Mouse (Mus musculus) MEL (cell line): ENCODE measurements around the gene Dnajc2. TPM values are rescaled to one million over a fixed set of nuclear protein-coding genes. Genes with fewer than 3 reads are reported as not detected.

ENCODE experiments used
- DNase-seq: peaks from one replicate; pipeline ENCODE4 v3.0.0; 2011; ENCODE audit warnings: low read depth, low spot score
- H3K27ac ChIP-seq: 2 replicates; pipeline ENCODE4 v1.5.1; 2012; ENCODE audit warnings: low read depth, mild to moderate bottlenecking, control low read depth, low read length, moderate library complexity; ENCODE audit not compliant: control insufficient read depth
- H3K27me3 ChIP-seq, 2 experiments: fragments of 150-350 bp in 1 of 2; sonication (generic) in 1 of 2; 2 replicates each; pipeline ENCODE4 v1.6.1; 2012; ENCODE audit warnings: low read length in 2 of 2, mild to moderate bottlenecking in 2 of 2, improper control_type of control experiment in 1 of 2, moderate library complexity in 1 of 2; ENCODE audit not compliant: insufficient read depth in 2 of 2, control insufficient read depth in 1 of 2
- H3K36me3 ChIP-seq, 2 experiments: 2 replicates each; pipeline ENCODE4 v1.6.1; 2012 to 2014; ENCODE audit warnings: low read length in 2 of 2, improper control_type of control experiment in 1 of 2, inconsistent platforms in 1 of 2, mild to moderate bottlenecking in 1 of 2; ENCODE audit not compliant: insufficient read depth in 2 of 2, control insufficient read depth in 1 of 2
- H3K4me1 ChIP-seq, 2 experiments: fragments of 150-350 bp in 1 of 2; sonication (generic) in 1 of 2; 2 replicates each; pipeline ENCODE4 v1.6.1; 2012; ENCODE audit warnings: low read length in 2 of 2, improper control_type of control experiment in 1 of 2, mild to moderate bottlenecking in 1 of 2; ENCODE audit not compliant: insufficient read depth in 2 of 2, control insufficient read depth in 1 of 2
- H3K4me3 ChIP-seq, 2 experiments: fragments of 150-350 bp in 1 of 2; sonication (generic) in 1 of 2; 2 replicates each; pipeline ENCODE4 v1.5.1; 2012; ENCODE audit warnings: low read depth in 2 of 2, low read length in 2 of 2, mild to moderate bottlenecking in 2 of 2, moderate library complexity in 2 of 2, control low read depth in 1 of 2, improper control_type of control experiment in 1 of 2; ENCODE audit not compliant: control insufficient read depth in 1 of 2, insufficient read depth in 1 of 2
- H3K79me2 ChIP-seq: 2 replicates; pipeline ENCODE4 v1.6.1; 2012; ENCODE audit warnings: mild to moderate bottlenecking, low read length, moderate library complexity; ENCODE audit not compliant: control insufficient read depth, poor library complexity, insufficient read depth
- H3K9ac ChIP-seq: 2 replicates; pipeline ENCODE4 v1.6.1; 2012; ENCODE audit warnings: low read depth, mild to moderate bottlenecking, control low read depth, low read length, moderate library complexity; ENCODE audit not compliant: control insufficient read depth, poor library complexity, severe bottlenecking
- H3K9me3 ChIP-seq: fragments of 150-350 bp; sonication (generic); replicated peaks from 2 replicates; pipeline ENCODE4 v1.6.1; 2012; ENCODE audit warnings: mild to moderate bottlenecking, low read length, improper control_type of control experiment, moderate library complexity; ENCODE audit not compliant: insufficient read depth
- CHD1 ChIP-seq: IDR thresholded peaks from 2 replicates; pipeline ENCODE4 v1.6.1; 2012; ENCODE audit warnings: low read depth, mild to moderate bottlenecking, inconsistent platforms, low read length, improper control_type of control experiment
- CTCF ChIP-seq, 3 experiments: IDR thresholded peaks in 2 of 3; conservative IDR thresholded peaks in 1 of 3; 2 replicates each; pipeline ENCODE4 v1.5.1; 2011 to 2012; ENCODE audit warnings: low read length in 3 of 3, low read depth in 2 of 3, mild to moderate bottlenecking in 2 of 3, improper control_type of control experiment in 1 of 3, inconsistent platforms in 1 of 3, mixed read lengths in 1 of 3, moderate library complexity in 1 of 3; ENCODE audit not compliant: control insufficient read depth in 1 of 3, insufficient read depth in 1 of 3, poor library complexity in 1 of 3, severe bottlenecking in 1 of 3
- E2F4 ChIP-seq: IDR thresholded peaks from 2 replicates; pipeline ENCODE4 v1.6.1; 2011; ENCODE audit warnings: low read depth, low read length, improper control_type of control experiment, borderline replicate concordance
- ETS1 ChIP-seq: IDR thresholded peaks from 2 replicates; pipeline ENCODE4 v1.6.1; 2012; ENCODE audit warnings: low read depth, mild to moderate bottlenecking, inconsistent platforms, low read length, improper control_type of control experiment, moderate library complexity
- GABPA ChIP-seq: IDR thresholded peaks from 2 replicates; pipeline ENCODE4 v1.6.1; 2012; ENCODE audit warnings: low read depth, mild to moderate bottlenecking, inconsistent platforms, low read length, improper control_type of control experiment, moderate library complexity
- GATA1 ChIP-seq: IDR thresholded peaks from 2 replicates; pipeline ENCODE4 v1.6.1; 2011; ENCODE audit warnings: low read depth, low read length, improper control_type of control experiment
- HCFC1 ChIP-seq: IDR thresholded peaks from 2 replicates; pipeline ENCODE4 v1.6.1; 2012; ENCODE audit warnings: low read depth, mild to moderate bottlenecking, inconsistent platforms, low read length, improper control_type of control experiment, moderate library complexity
- MAX ChIP-seq: IDR thresholded peaks from 2 replicates; pipeline ENCODE4 v1.6.1; 2011; ENCODE audit warnings: low read length, improper control_type of control experiment
- MAZ ChIP-seq: IDR thresholded peaks from 2 replicates; pipeline ENCODE4 v1.6.1; 2012; ENCODE audit warnings: low read depth, mild to moderate bottlenecking, inconsistent platforms, low read length, improper control_type of control experiment
- MEF2A ChIP-seq: IDR thresholded peaks from 2 replicates; pipeline ENCODE4 v1.6.1; 2014; ENCODE audit warnings: low read depth, mild to moderate bottlenecking, inconsistent platforms, low read length, improper control_type of control experiment; ENCODE audit not compliant: poor library complexity, insufficient replicate concordance, severe bottlenecking; ENCODE audit errors: extremely low read depth
- MXI1 ChIP-seq: IDR thresholded peaks from 2 replicates; pipeline ENCODE4 v1.6.1; 2011; ENCODE audit warnings: mild to moderate bottlenecking, low read depth, low read length, improper control_type of control experiment
- MYB ChIP-seq: IDR thresholded peaks from 2 replicates; pipeline ENCODE4 v1.6.1; 2011; ENCODE audit warnings: mild to moderate bottlenecking, low read depth, low read length, improper control_type of control experiment
- NRF1 ChIP-seq: IDR thresholded peaks from 2 replicates; pipeline ENCODE4 v1.6.1; 2014; ENCODE audit warnings: low read depth, mild to moderate bottlenecking, inconsistent platforms, low read length, improper control_type of control experiment, moderate library complexity; ENCODE audit not compliant: poor library complexity, insufficient read depth, severe bottlenecking
- POLR2A ChIP-seq, 2 experiments: IDR thresholded peaks; 2 replicates each; pipeline ENCODE4 v1.6.1; 2011 to 2012; ENCODE audit warnings: low read length in 2 of 2, mild to moderate bottlenecking in 2 of 2, control low read depth in 1 of 2, improper control_type of control experiment in 1 of 2, low read depth in 1 of 2, moderate library complexity in 1 of 2; ENCODE audit not compliant: control insufficient read depth in 1 of 2, insufficient read depth in 1 of 2, poor library complexity in 1 of 2
- POLR2AphosphoS2 ChIP-seq: IDR thresholded peaks from 2 replicates; pipeline ENCODE4 v1.6.1; 2011; ENCODE audit warnings: low read length, improper control_type of control experiment
- POLR2AphosphoS5 ChIP-seq: IDR thresholded peaks from 2 replicates; pipeline ENCODE4 v1.6.1; 2012; ENCODE audit warnings: low read depth, borderline replicate concordance, mild to moderate bottlenecking, inconsistent platforms, low read length, moderate library complexity, mixed read lengths
- RAD21 ChIP-seq: IDR thresholded peaks from 2 replicates; pipeline ENCODE4 v1.6.1; 2011; ENCODE audit warnings: mild to moderate bottlenecking, low read depth, low read length, improper control_type of control experiment
- RCOR1 ChIP-seq: IDR thresholded peaks from 2 replicates; pipeline ENCODE4 v1.6.1; 2012; ENCODE audit warnings: low read depth, mild to moderate bottlenecking, inconsistent platforms, low read length, improper control_type of control experiment
- SIN3A ChIP-seq: IDR thresholded peaks from 2 replicates; pipeline ENCODE4 v1.6.1; 2012; ENCODE audit warnings: low read length, improper control_type of control experiment, inconsistent platforms
- TAL1 ChIP-seq: IDR thresholded peaks from 2 replicates; pipeline ENCODE4 v1.6.1; 2012; ENCODE audit warnings: mild to moderate bottlenecking, inconsistent platforms, low read length, moderate library complexity, mixed read lengths
- TBP ChIP-seq: IDR thresholded peaks from 2 replicates; pipeline ENCODE4 v1.8.0; 2011; ENCODE audit warnings: low read depth, low read length, improper control_type of control experiment
- TCF12 ChIP-seq: IDR thresholded peaks from 2 replicates; pipeline ENCODE4 v1.6.1; 2014; ENCODE audit warnings: low read depth, mild to moderate bottlenecking, inconsistent platforms, low read length, improper control_type of control experiment, moderate library complexity
- UBTF ChIP-seq: IDR thresholded peaks from 2 replicates; pipeline ENCODE4 v1.6.1; 2012; ENCODE audit warnings: low read depth, mild to moderate bottlenecking, inconsistent platforms, low read length, improper control_type of control experiment, moderate library complexity, borderline replicate concordance; ENCODE audit not compliant: insufficient read depth
- USF2 ChIP-seq, 2 experiments: IDR thresholded peaks; 2 replicates each; pipeline ENCODE4 v1.6.1; 2011 to 2012; ENCODE audit warnings: improper control_type of control experiment in 2 of 2, low read length in 2 of 2, borderline replicate concordance in 1 of 2, inconsistent platforms in 1 of 2, low read depth in 1 of 2, mild to moderate bottlenecking in 1 of 2; ENCODE audit not compliant: insufficient read depth in 1 of 2
- ZC3H11A ChIP-seq: IDR thresholded peaks from 2 replicates; pipeline ENCODE4 v1.6.1; 2012; ENCODE audit warnings: low read depth, mild to moderate bottlenecking, inconsistent platforms, low read length, improper control_type of control experiment
- ZMIZ1 ChIP-seq: IDR thresholded peaks from 2 replicates; pipeline ENCODE4 v1.6.1; 2012; ENCODE audit warnings: low read depth, mild to moderate bottlenecking, inconsistent platforms, low read length, improper control_type of control experiment, moderate library complexity
- ZNF384 ChIP-seq: IDR thresholded peaks from 2 replicates; pipeline ENCODE4 v1.6.1; 2012; ENCODE audit warnings: low read depth, mild to moderate bottlenecking, inconsistent platforms, low read length, improper control_type of control experiment
- polyA plus RNA-seq, 2 experiments: library from polyadenylated mRNA; stranded (reverse) in 1 of 2; unstranded in 1 of 2; fragments of >175 nt in 1 of 2; fragments of >200 nt in 1 of 2; gene quantifications; 2 replicates each; pipeline versions ENCODE4 v1.2.1 to v1.2.4; 2012; ENCODE audit warnings: low replicate concordance in 2 of 2, low read depth in 1 of 2; ENCODE audit not compliant: insufficient read length in 2 of 2, insufficient read depth in 1 of 2, missing spikeins in 1 of 2
- total RNA-seq: library from RNA; depleted of rRNA; stranded (reverse); fragments of 300-350 nt; gene quantifications from 2 replicates; pipeline ENCODE4 v1.2.3, GENCODE M21; 2012

The Dnajc2 gene
- total and polyA plus RNA-seq, 3 experiments: 64.7 to 211 (median 199) TPM

GRCm38 (mm10) chr5:21736956-21737585 is 48.0 kb downstream of the Dnajc2 start, which contains the start of gene Pmpcb (continued):
- TF ChIP-seq UBTF: 0 out of 2 replicates have a peak, but pooled peaks have one; percentile 46
- TF ChIP-seq RCOR1: no peak
- peak; percentile 93 for TF ChIP-seq HCFC1
- TF ChIP-seq CTCF (IDR thresholded peaks at IDR 0.05 in 2 of 3, conservative IDR thresholded peaks at IDR 0.05 in 1 of 3; ENCODE audit: control insufficient read depth in 1 of 3, insufficient read depth in 1 of 3, low read depth in 2 of 3, low read length in 3 of 3, poor library complexity in 1 of 3, severe bottlenecking in 1 of 3): peak; percentile 85 to 91 (median 86)
- TF ChIP-seq TBP: peak; percentile 78; the same call in 1 of the 2 replicates
- TF ChIP-seq POLR2AphosphoS2: no peak
- TF ChIP-seq ZNF384: no peak
- TF ChIP-seq RAD21: peak; percentile 51
- TF ChIP-seq TCF12: 0 out of 2 replicates have a peak, but pooled peaks have one; percentile 35
- TF ChIP-seq MYB: no peak
- no peak for TF ChIP-seq MAX
- TF ChIP-seq POLR2A (IDR thresholded peaks at IDR 0.05; ENCODE audit: control insufficient read depth in 1 of 2, insufficient read depth in 1 of 2, low read depth in 1 of 2, low read length in 2 of 2, poor library complexity in 1 of 2): peak; percentile 76 to 83
- TF ChIP-seq POLR2AphosphoS5: no peak

- peak overlapping the region; percentile 54 for H3K9ac ChIP-seq
- no peaks in the 10 kb centered on the region for H3K27me3 ChIP-seq
- DNase-seq: peak; percentile 59
- peak overlapping the region; percentile 48 to 95 for H3K4me3 ChIP-seq
- no peak for TF ChIP-seq MEF2A
- TF ChIP-seq MXI1: peak; percentile 22; the same call in 1 of the 2 replicates
- H3K27ac ChIP-seq: peak overlapping the region; percentile 33
- peaks cover 16% of the 10 kb centered on the region for H3K79me2 ChIP-seq
- peaks cover 0 to 14% of the 10 kb centered on the region in 2 experiments; a peak in 3 of 4 replicates for H3K4me1 ChIP-seq
- peaks cover 0 to 9% of the 10 kb centered on the region in 2 experiments; a peak in 2 of 4 replicates for H3K36me3 ChIP-seq
- H3K9me3 ChIP-seq: no peaks in the 10 kb centered on the region
These were observed 49.0 kb downstream of the Dnajc2 start for GRCm38 (mm10) chr5:21736046-21736445.

- DNase-seq: peak; percentile 97
- H3K27ac ChIP-seq: peak overlapping the region; percentile 33; the same call in 1 of the 2 replicates
- H3K9ac ChIP-seq: peak overlapping the region; percentile 76
- peak overlapping the region; percentile 79 to 95 for H3K4me3 ChIP-seq
- H3K4me1 ChIP-seq: peaks cover 0 to 14% of the 10 kb centered on the region in 2 experiments; a peak in 3 of 4 replicates
- H3K27me3 ChIP-seq: no peaks in the 10 kb centered on the region
- peaks cover 0 to 9% of the 10 kb centered on the region in 2 experiments; a peak in 2 of 4 replicates for H3K36me3 ChIP-seq
- H3K79me2 ChIP-seq: peaks cover 16% of the 10 kb centered on the region
- no peaks in the 10 kb centered on the region for H3K9me3 ChIP-seq
- TF ChIP-seq E2F4: no peak
- TF ChIP-seq ZNF384: no peak; the same call in 1 of the 2 replicates
- no peak for TF ChIP-seq ZMIZ1
- TF ChIP-seq POLR2AphosphoS2: no peak
- no peak for TF ChIP-seq MAZ
- TF ChIP-seq TAL1: no peak
- TF ChIP-seq ETS1: 0 out of 2 replicates have a peak, but pooled peaks have one; percentile 37
- TF ChIP-seq NRF1: no peak
- no peak for TF ChIP-seq USF2 (IDR thresholded peaks at IDR 0.05; ENCODE audit: borderline replicate concordance in 1 of 2, insufficient read depth in 1 of 2, low read depth in 1 of 2, low read length in 2 of 2)
- TF ChIP-seq CHD1: no peak
- TF ChIP-seq SIN3A: peak; percentile 73; the same call in 1 of the 2 replicates
- peak; percentile 69 for TF ChIP-seq HCFC1
- no peak for TF ChIP-seq GATA1
- no peak for TF ChIP-seq GABPA
- peak; percentile 85 for TF ChIP-seq ZC3H11A
- TF ChIP-seq UBTF: no peak
- no peak for TF ChIP-seq MYB
- TF ChIP-seq TCF12: no peak
These were observed 49.5 kb downstream of the Dnajc2 start for GRCm38 (mm10) chr5:21735584-21735983.
